Mouse (Mus musculus): ENCODE results near the gene Mtg2. TPM values are rescaled to one million over a fixed set of nuclear protein-coding genes. Genes with fewer than 3 reads are reported as not detected.

Mtg2 gene
- 19.8 and 24.5 TPM in 2 replicates for polyA plus RNA-seq (2014; fragmentation: Nextera tagmentation; extraction: Ambion mirVana)

DNA sequence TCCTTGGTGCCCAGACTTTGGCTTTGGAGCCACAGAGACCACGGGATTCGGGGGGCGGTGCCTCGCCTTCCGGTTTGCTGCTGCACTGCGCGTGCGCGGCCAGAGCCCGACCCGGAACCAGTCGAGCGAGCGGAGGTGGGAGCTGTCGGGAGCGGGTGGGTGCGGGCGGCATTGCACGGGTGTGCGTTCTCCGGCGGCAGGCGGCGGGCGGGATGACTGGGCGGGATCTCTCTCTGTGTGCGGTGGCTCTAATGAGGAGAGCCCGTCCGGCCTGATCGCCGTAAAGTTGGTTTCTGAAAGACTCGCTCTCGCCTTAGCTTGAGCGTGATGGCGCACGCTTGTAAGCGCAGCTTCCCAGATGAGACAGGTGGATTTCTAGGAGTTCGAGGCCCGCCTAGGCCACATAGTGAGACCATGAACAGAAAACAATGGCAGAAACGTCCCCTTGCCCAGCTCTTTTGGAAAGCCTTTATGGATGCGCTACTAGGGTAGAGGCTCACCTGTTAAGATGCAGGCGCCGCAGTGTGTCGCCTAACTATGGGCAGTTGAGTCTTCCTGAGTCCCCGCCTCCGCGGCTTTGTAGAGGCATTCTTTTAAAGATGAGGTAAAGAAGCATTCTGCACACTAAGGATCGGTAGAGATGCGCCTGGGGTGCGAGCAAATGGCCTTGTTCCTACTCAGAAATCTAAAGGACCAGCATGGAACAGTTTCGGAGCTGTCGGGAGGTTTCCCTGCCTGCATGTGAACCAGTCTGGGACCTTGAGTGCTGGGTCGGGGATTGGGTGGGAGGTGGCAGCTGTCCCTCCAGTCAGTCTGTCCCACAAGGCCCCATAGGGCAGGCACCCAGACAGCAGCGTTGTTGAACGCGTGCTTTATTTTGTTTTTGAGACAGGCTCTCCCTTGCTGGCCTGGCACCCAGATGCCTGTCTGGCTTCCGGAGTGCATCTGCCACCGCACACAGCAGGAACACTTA is at the start of gene Mtg2:
Gene Mtg2 (plus strand): TSS at position 108 of the 973 bp plus-strand sequence.
- no peaks in the 10 kb centered on the region for H3K27me3 ChIP-seq (replicated peaks; ENCODE audit: control insufficient read depth, insufficient read depth, low read length)
- H3K27ac ChIP-seq (replicated peaks; ENCODE audit: low read depth, low read length), result peak within 1 kb of the TSS; percentile 78
- H3K9me3 ChIP-seq (ENCODE audit: control insufficient read depth, low read length), result no peaks in the 10 kb centered on the region
- DNase-seq (ENCODE audit: low spot score) (peak; percentile 93), ATAC-seq (ENCODE audit: low read depth) (peak; percentile 97)
- peak within 1 kb of the TSS; percentile 77 for H3K9ac ChIP-seq (ENCODE audit: low read depth, low read length)
- peaks cover 8% of the 10 kb centered on the region for H3K4me1 ChIP-seq (ENCODE audit: control insufficient read depth, insufficient read depth, low read length)
- peaks cover 22% of the 10 kb centered on the region for H3K36me3 ChIP-seq (ENCODE audit: control insufficient read depth, insufficient read depth, low read length)
- 3% methylated on average over 55 of the region's 58 CpGs for WGBS
- peak within 1 kb of the TSS; percentile 80 for H3K4me3 ChIP-seq (ENCODE audit: low read depth, low read length)
- H3K4me2 ChIP-seq (ENCODE audit: low read depth, low read length), result peak within 1 kb of the TSS; percentile 93

DNA sequence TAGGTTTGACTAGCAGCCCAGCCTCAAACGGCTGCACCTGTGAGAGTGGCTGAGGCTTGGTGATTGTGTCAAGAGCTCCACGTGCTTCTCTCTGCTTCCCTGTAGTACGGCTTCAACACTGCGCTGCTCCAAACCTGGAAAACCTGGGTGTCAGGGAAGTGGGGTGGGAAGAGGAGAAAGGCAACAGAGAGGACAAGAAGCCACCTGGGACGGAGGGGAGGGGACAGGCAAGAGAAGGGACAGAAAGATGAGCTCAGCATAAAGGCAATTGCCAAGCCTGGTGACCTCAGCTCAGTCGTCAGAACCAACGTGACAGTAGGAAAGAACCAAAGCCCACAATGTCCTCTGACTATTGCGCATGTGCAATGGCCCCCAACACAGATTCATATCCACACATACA is 49.5 kb upstream of the Mtg2 start:
- no peak overlapping the region for H3K4me3 ChIP-seq (ENCODE audit: low read depth, low read length)
- peaks cover 6% of the 10 kb centered on the region for H3K4me1 ChIP-seq (ENCODE audit: control insufficient read depth, insufficient read depth, low read length)
- peaks cover 6% of the 10 kb centered on the region for H3K27me3 ChIP-seq (replicated peaks; ENCODE audit: control insufficient read depth, insufficient read depth, low read length)
- H3K9me3 ChIP-seq (ENCODE audit: control insufficient read depth, low read length), result no peaks in the 10 kb centered on the region
- no peaks in the 10 kb centered on the region for H3K36me3 ChIP-seq (ENCODE audit: control insufficient read depth, insufficient read depth, low read length)
- WGBS, result 81% methylated on average over 8 of the region's 8 CpGs
- no peak for DNase-seq (ENCODE audit: low spot score)
- no peak for ATAC-seq (ENCODE audit: low read depth)
- H3K27ac ChIP-seq (replicated peaks; ENCODE audit: low read depth, low read length), result no peak overlapping the region
- no peak overlapping the region for H3K4me2 ChIP-seq (ENCODE audit: low read depth, low read length)
- H3K9ac ChIP-seq (ENCODE audit: low read depth, low read length), result no peak overlapping the region

- 52% methylated on average over 6 of the region's 6 CpGs for WGBS
- H3K27ac ChIP-seq (replicated peaks; ENCODE audit: low read depth, low read length), result no peak overlapping the region
- DNase-seq (ENCODE audit: low spot score) (no peak), ATAC-seq (ENCODE audit: low read depth) (no peak)
- peaks cover 21% of the 10 kb centered on the region for H3K4me1 ChIP-seq (ENCODE audit: control insufficient read depth, insufficient read depth, low read length)
- H3K4me2 ChIP-seq (ENCODE audit: low read depth, low read length), result no peak overlapping the region
- H3K36me3 ChIP-seq (ENCODE audit: control insufficient read depth, insufficient read depth, low read length), result peaks cover 2% of the 10 kb centered on the region
- H3K27me3 ChIP-seq (replicated peaks; ENCODE audit: control insufficient read depth, insufficient read depth, low read length), result peaks cover 6% of the 10 kb centered on the region
- H3K9ac ChIP-seq (ENCODE audit: low read depth, low read length), result no peak overlapping the region
- H3K9me3 ChIP-seq (ENCODE audit: control insufficient read depth, low read length), result no peaks in the 10 kb centered on the region
- no peak overlapping the region for H3K4me3 ChIP-seq (ENCODE audit: low read depth, low read length)
These were observed 47.6 kb upstream of the Mtg2 start for GRCm38 (mm10) chr2:180022751-180023150.

GRCm38 (mm10) chr2:180024401-180025098 is 45.8 kb upstream of the Mtg2 start, which contains the start of gene Lsm14b:
TSS of gene Lsm14b (plus strand) at chr2:180024987.
- ATAC-seq (ENCODE audit: low read depth), result peak; percentile 97
- H3K27ac ChIP-seq (replicated peaks; ENCODE audit: low read depth, low read length), result peak within 1 kb of the TSS; percentile 93
- H3K4me1 ChIP-seq (ENCODE audit: control insufficient read depth, insufficient read depth, low read length), result peaks cover 16% of the 10 kb centered on the region
- peak within 1 kb of the TSS; percentile 90 for H3K4me3 ChIP-seq (ENCODE audit: low read depth, low read length)
- H3K9me3 ChIP-seq (ENCODE audit: control insufficient read depth, low read length), result no peaks in the 10 kb centered on the region
- H3K4me2 ChIP-seq (ENCODE audit: low read depth, low read length), result peak within 1 kb of the TSS; percentile 95
- H3K36me3 ChIP-seq (ENCODE audit: control insufficient read depth, insufficient read depth, low read length), result peaks cover 20% of the 10 kb centered on the region
- H3K27me3 ChIP-seq (replicated peaks; ENCODE audit: control insufficient read depth, insufficient read depth, low read length), result peaks cover 6% of the 10 kb centered on the region
- peak; percentile 98 for DNase-seq (ENCODE audit: low spot score)
- 0% methylated on average over 22 of the region's 80 CpGs for WGBS
- peak within 1 kb of the TSS; percentile 92 for H3K9ac ChIP-seq (ENCODE audit: low read depth, low read length)

DNA sequence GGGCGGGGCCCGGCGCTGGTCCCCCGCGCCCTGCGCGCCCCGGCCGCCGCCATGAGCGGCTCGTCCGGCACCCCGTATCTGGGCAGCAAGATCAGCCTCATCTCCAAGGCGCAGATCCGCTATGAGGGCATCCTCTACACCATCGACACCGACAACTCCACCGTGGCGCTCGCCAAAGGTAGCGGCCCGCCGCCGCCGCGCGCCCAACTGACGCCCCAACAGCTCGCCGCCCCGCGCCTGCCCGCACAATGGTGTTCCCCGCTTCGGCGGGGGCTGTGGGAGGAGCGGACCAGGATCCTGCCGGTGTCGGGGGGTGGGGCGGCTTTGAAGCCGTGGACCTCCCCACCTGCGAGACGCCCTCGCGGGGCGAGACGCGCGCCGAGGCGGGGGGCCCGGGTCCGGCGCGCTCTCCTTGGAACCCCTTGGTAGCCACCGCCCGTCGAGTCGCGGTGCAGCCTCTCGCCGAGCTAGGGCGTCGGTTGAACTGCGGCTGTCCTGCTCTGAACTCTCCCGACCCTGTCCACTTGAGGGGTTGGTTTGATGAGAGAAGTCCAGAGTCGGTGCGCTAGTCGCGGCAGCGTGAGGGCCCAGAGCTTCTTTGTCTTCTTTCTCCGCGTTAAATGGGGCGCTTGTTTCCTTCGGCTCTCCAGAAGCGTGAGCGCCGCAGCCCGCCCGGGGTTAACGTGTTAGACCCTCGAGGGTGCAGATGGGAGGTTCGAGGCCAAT is 45.1 kb upstream of the Mtg2 start:
- peaks cover 6% of the 10 kb centered on the region for H3K27me3 ChIP-seq (replicated peaks; ENCODE audit: control insufficient read depth, insufficient read depth, low read length)
- WGBS, result 0% methylated on average over 23 of the region's 84 CpGs
- H3K4me1 ChIP-seq (ENCODE audit: control insufficient read depth, insufficient read depth, low read length), result peaks cover 16% of the 10 kb centered on the region
- peak overlapping the region; percentile 95 for H3K4me2 ChIP-seq (ENCODE audit: low read depth, low read length)
- DNase-seq (ENCODE audit: low spot score) (no peak), ATAC-seq (ENCODE audit: low read depth) (peak; percentile 9; the same call in 1 of the 2 replicates)
- H3K36me3 ChIP-seq (ENCODE audit: control insufficient read depth, insufficient read depth, low read length), result peaks cover 28% of the 10 kb centered on the region
- peak overlapping the region; percentile 92 for H3K9ac ChIP-seq (ENCODE audit: low read depth, low read length)
- H3K9me3 ChIP-seq (ENCODE audit: control insufficient read depth, low read length), result no peaks in the 10 kb centered on the region
- H3K4me3 ChIP-seq (ENCODE audit: low read depth, low read length), result peak overlapping the region; percentile 90
- peak overlapping the region; percentile 93 for H3K27ac ChIP-seq (replicated peaks; ENCODE audit: low read depth, low read length)

DNA sequence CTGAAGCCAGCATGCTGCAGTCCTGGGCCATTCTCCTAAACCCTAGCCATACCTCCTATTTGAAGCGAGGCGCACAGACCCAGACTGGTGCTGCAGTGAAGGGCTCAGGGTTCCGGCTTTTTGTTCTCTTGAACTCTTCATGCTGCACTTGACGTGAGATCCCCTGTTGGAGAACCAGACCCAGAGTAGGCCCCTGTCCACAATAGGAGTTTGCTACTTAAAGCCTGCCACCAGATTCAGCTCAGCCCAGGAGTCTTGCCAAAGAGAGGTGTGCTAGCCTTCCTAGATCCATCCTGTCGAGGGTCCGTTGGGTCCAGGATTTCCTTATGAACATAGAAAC is 44.6 kb upstream of the Mtg2 start:
- peaks cover 6% of the 10 kb centered on the region; the same call in 1 of the 2 replicates for H3K27me3 ChIP-seq (replicated peaks; ENCODE audit: control insufficient read depth, insufficient read depth, low read length)
- peak overlapping the region; percentile 92 for H3K9ac ChIP-seq (ENCODE audit: low read depth, low read length)
- WGBS, result 2% methylated on average over 6 of the region's 6 CpGs
- no peak for ATAC-seq (ENCODE audit: low read depth)
- H3K4me3 ChIP-seq (ENCODE audit: low read depth, low read length), result peak overlapping the region; percentile 90
- peak overlapping the region; percentile 95 for H3K4me2 ChIP-seq (ENCODE audit: low read depth, low read length)
- peaks cover 16% of the 10 kb centered on the region for H3K4me1 ChIP-seq (ENCODE audit: control insufficient read depth, insufficient read depth, low read length)
- no peaks in the 10 kb centered on the region for H3K9me3 ChIP-seq (ENCODE audit: control insufficient read depth, low read length)
- H3K27ac ChIP-seq (replicated peaks; ENCODE audit: low read depth, low read length), result no peak overlapping the region
- H3K36me3 ChIP-seq (ENCODE audit: control insufficient read depth, insufficient read depth, low read length), result peaks cover 33% of the 10 kb centered on the region
- DNase-seq (ENCODE audit: low spot score), result no peak

DNA sequence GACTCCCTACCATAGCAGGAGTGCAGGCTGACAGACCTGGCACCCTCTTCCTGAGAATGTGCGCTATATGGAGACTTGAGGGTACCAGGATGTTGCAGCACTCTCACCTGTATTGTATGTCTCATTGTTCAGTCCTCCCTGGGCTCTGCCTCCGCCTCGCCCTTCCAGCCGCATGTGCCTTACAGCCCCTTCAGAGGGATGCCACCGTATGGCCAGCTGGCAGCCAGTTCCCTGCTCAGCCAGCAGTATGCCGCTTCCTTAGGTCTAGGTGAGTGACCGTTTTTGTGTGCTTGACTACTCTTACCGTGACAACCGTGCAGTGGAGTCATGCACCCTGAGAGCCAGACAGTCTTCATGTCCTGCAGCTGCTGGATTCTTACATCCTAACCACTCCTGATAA is 42.6 kb upstream of the Mtg2 start:
- DNase-seq (ENCODE audit: low spot score), result no peak
- H3K4me2 ChIP-seq (ENCODE audit: low read depth, low read length), result peak overlapping the region; percentile 95
- peaks cover 16% of the 10 kb centered on the region for H3K4me1 ChIP-seq (ENCODE audit: control insufficient read depth, insufficient read depth, low read length)
- H3K4me3 ChIP-seq (ENCODE audit: low read depth, low read length), result peak overlapping the region; percentile 90; the same call in 1 of the 2 replicates
- H3K27ac ChIP-seq (replicated peaks; ENCODE audit: low read depth, low read length), result no peak overlapping the region
- peak overlapping the region; percentile 92; the same call in 1 of the 2 replicates for H3K9ac ChIP-seq (ENCODE audit: low read depth, low read length)
- peaks cover 6% of the 10 kb centered on the region; the same call in 1 of the 2 replicates for H3K27me3 ChIP-seq (replicated peaks; ENCODE audit: control insufficient read depth, insufficient read depth, low read length)
- ATAC-seq (ENCODE audit: low read depth), result no peak
- H3K36me3 ChIP-seq (ENCODE audit: control insufficient read depth, insufficient read depth, low read length), result peaks cover 53% of the 10 kb centered on the region
- 72% methylated on average over 9 of the region's 9 CpGs for WGBS
- no peaks in the 10 kb centered on the region for H3K9me3 ChIP-seq (ENCODE audit: control insufficient read depth, low read length)

GRCm38 (mm10) chr2:180031270-180031669 is 39.1 kb upstream of the Mtg2 start:
- no peak overlapping the region for H3K4me2 ChIP-seq (ENCODE audit: low read depth, low read length)
- no peaks in the 10 kb centered on the region for H3K9me3 ChIP-seq (ENCODE audit: control insufficient read depth, low read length)
- WGBS, result 94% methylated on average over 6 of the region's 6 CpGs
- H3K4me1 ChIP-seq (ENCODE audit: control insufficient read depth, insufficient read depth, low read length), result peaks cover 11% of the 10 kb centered on the region
- ATAC-seq (ENCODE audit: low read depth) (no peak), DNase-seq (ENCODE audit: low spot score) (no peak)
- H3K9ac ChIP-seq (ENCODE audit: low read depth, low read length), result no peak overlapping the region
- H3K36me3 ChIP-seq (ENCODE audit: control insufficient read depth, insufficient read depth, low read length), result peaks cover 88% of the 10 kb centered on the region
- no peak overlapping the region for H3K27ac ChIP-seq (replicated peaks; ENCODE audit: low read depth, low read length)
- no peak overlapping the region for H3K4me3 ChIP-seq (ENCODE audit: low read depth, low read length)
- no peaks in the 10 kb centered on the region for H3K27me3 ChIP-seq (replicated peaks; ENCODE audit: control insufficient read depth, insufficient read depth, low read length)
